Mouse (Mus musculus): ENCODE data around the gene Cbarp.

Gene Cbarp

GRCm38 (mm10) chr10:80130403-80131031, 10.1 kb downstream of the Cbarp start:
- ATAC-seq (ENCODE audit: low TSS enrichment): 0 out of 2 replicates have a peak, but pooled peaks have one; percentile 4

DNA sequence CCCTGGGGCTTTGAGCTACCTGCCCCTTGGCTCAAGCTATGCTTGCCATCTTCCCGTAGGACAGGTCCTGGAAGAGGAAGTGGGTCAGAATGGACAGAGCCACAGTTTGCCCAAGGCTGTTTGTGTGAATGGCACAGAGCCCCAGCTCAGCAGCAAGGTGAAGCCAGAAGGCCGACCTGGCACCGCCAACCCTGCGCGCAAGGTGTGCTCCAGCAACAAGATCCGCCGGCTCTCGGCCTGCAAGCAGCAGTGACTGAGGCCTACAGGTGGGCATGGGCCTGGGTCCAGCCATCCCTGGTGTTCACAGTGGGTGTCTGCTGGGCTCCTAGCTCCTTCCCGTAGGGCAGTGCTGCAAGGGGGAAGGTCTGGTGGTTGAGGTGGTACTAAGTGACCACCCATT, 10.8 kb downstream of the Cbarp start:
- ATAC-seq (ENCODE audit: low TSS enrichment): no peak

DNA sequence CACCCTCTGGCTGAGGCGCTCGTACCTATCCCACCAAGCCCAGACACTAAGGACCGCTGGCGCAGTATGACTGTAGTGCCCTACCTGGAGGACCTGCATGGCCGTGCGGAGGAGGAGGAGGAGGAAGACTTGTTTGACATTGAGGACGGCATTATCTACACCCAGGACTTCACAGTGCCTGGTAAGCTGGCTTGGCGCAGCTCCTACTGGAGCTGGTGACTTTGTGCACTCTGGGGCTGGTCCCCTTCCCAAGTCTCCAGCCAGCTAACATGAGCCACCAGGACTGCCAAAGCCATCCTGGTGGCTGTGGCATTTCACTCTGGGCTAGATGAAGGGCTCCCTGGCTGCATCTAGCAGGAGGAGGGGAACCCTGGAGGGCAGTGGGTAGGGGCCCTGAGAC, 12.7 kb downstream of the Cbarp start:
- ATAC-seq (ENCODE audit: low TSS enrichment): no peak

GRCm38 (mm10) chr10:80123932-80124562, 16.6 kb downstream of the Cbarp start:
- no peak for ATAC-seq (ENCODE audit: low TSS enrichment)

DNA sequence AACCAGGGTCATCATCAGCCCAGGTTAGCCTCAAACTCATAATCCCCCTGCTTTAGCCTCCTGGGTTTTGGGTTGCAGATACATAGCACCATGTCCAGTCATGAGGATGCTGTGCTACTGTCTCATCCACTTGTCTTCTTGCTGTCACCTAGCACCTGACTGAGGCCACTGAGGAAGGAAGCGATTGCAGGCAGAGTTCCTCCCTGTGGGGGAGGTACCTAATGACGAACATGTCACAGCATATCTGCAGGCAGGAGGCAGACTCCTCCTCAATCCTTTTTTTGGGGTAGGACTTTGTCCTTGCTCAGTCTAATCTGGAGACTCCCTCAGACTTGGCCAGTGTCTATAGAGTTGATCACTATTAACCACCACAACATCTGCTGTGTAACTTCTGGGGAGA, 19.0 kb downstream of the Cbarp start:
- ATAC-seq (ENCODE audit: low TSS enrichment): no peak

DNA sequence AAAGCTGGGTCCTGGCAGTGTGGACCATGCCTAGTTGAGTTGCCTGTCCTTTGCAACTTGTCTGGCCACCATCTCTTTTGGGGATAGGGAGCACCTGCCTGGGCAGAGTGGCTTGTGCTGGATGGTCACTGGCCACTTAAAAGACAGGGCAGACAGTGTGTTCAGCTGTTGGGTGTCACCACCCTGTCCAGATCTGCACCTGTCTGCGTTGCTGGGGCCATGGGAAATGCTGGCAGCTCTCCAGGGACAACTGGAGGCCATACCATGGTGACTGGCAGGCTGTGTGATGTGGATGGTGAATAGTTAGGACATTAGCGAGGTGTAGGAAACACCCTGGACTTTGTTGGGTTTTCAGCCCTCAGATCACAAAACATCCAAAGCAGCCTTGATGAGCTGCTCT, 20.5 kb downstream of the Cbarp start:
- no peak for ATAC-seq (ENCODE audit: low TSS enrichment)

- no peak for ATAC-seq (ENCODE audit: low TSS enrichment)
Measured at GRCm38 (mm10) chr10:80118552-80118951, 22.1 kb downstream of the Cbarp start.

GRCm38 (mm10) chr10:80117736-80118135, 22.9 kb downstream of the Cbarp start:
- ATAC-seq (ENCODE audit: low TSS enrichment): no peak

DNA sequence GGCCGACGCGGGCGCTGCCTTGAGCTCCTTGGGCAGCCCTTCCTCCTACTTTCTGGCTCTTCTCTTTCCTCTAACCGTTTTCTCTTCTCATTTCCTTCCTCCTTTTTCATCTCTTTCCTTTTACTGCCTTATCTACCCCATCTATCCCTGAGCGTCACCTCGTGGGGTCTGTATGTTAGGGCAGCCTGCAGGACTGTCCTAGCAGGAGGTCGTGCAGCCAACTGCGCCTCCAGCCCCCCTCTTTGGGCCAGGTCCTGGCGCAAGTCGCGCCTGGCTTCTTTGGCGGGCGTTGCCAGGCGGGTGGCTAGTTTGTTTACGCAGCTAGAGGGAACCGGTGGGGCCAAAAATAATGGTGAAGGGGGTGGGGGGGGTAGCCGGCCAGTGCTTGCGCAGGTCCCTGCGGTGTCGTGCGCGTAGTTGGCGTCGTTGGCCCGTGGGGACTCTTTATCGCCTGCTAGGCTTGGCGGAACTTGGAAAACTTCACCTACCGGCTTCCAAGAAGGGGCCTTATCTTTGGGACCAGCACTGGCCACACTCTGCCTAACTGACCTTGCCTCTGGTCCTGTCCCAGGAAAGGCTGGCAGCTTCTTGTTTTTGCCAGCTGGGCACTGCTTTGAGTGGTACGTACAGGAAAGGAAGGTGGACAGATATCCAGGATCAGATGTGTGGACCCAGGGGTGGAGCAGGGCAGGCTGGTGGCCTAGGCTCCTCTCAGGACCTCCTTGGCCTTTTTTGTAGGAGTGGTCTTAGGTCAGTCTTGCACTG, 23.5 kb downstream of the Cbarp start:
- no peak for ATAC-seq (ENCODE audit: low TSS enrichment)

GRCm38 (mm10) chr10:80116563-80116926, 24.1 kb downstream of the Cbarp start:
- no peak for ATAC-seq (ENCODE audit: low TSS enrichment)

- no peak for ATAC-seq (ENCODE audit: low TSS enrichment)
Measured at GRCm38 (mm10) chr10:80115944-80116335, 24.7 kb downstream of the Cbarp start.

GRCm38 (mm10) chr10:80115290-80115943, 25.2 kb downstream of the Cbarp start, which contains the start of gene Stk11:
Stk11 (plus strand) TSS chr10:80115803.
- ATAC-seq (ENCODE audit: low TSS enrichment): peak; percentile 95

- ATAC-seq (ENCODE audit: low TSS enrichment): peak; percentile 46; the same call in 1 of the 2 replicates
Measured at GRCm38 (mm10) chr10:80114341-80115284, 26.0 kb downstream of the Cbarp start.

- ATAC-seq (ENCODE audit: low TSS enrichment): no peak
Measured at GRCm38 (mm10) chr10:80107678-80108077, 33.0 kb downstream of the Cbarp start.

- no peak for ATAC-seq (ENCODE audit: low TSS enrichment)
Measured at GRCm38 (mm10) chr10:80105926-80106325, 34.7 kb downstream of the Cbarp start.

DNA sequence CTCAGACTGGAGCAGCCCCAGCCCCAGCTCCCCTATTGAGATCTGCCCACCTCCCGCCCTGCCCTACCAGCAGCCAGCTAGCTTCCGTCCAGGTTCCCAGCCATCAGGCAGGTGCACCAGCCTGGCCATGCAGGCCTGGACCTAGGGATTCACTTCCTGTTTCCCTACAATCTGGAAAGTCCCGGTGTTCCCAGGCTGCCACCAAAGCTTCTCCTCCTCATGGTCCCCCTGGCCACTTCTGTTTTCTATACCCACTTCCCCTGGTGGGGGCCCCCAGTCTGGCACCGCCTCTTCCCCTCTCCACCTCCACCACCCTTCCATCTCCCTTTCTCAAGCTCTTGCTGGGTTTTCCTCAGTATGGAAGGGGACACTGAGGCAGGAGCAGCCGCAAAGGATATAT, 35.2 kb downstream of the Cbarp start, which contains the start of gene Sbno2:
Gene Sbno2, minus strand, starts transcription at position 112 of the 400 bp plus-strand sequence.
- ATAC-seq (ENCODE audit: low TSS enrichment): no peak

- ATAC-seq (ENCODE audit: low TSS enrichment): no peak
Measured at GRCm38 (mm10) chr10:80104181-80104580, 36.5 kb downstream of the Cbarp start.

- no peak for ATAC-seq (ENCODE audit: low TSS enrichment)
Measured at GRCm38 (mm10) chr10:80103032-80103431, 37.6 kb downstream of the Cbarp start.

- ATAC-seq (ENCODE audit: low TSS enrichment): peak; percentile 95
Measured at GRCm38 (mm10) chr10:80102216-80102915, 38.3 kb downstream of the Cbarp start.

DNA sequence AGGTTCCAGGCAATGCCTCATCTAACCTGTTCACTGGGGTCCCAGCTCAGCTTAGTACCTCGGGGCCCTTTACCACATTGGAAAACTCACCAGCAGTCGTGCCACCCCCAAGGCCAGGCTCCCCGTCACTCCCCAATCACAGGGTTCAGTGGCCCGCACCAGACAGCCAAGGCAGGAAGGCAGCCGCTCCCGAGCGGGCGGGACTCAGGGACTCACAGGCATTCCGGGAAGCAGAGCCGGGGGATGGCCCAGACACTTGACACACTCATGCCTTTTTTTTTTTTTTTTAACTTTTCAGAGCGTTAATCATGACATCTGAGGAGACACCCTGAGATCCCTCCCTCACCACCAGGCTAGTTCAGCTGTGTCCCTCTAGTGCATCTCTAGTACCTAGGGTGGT, 39.7 kb downstream of the Cbarp start:
- no peak for ATAC-seq (ENCODE audit: low TSS enrichment)

DNA sequence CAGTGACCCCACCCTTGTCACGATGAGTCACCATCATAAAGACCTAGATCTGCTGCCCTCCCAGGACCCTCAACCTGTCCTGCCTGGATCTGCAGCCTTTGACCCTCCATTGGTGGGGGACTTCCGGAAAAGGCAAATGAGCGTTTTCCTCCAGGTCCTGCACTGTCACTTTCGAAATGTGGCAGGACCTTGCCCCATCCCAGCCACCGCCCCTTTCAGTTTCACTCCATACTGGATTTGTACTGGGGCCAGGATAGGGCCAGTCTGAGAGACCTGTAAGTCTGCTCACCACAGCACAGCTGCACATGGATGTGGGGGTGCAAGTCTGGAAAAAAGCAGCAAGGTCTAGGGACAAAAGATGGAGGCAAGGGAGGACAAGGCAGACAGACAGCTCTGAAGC, 42.0 kb downstream of the Cbarp start:
- ATAC-seq (ENCODE audit: low TSS enrichment): no peak

All from frontal cortex, adult (tissue).